Comparison of ENCODE assay signal across 7 mouse cellular contexts in the genomic region with DNA sequence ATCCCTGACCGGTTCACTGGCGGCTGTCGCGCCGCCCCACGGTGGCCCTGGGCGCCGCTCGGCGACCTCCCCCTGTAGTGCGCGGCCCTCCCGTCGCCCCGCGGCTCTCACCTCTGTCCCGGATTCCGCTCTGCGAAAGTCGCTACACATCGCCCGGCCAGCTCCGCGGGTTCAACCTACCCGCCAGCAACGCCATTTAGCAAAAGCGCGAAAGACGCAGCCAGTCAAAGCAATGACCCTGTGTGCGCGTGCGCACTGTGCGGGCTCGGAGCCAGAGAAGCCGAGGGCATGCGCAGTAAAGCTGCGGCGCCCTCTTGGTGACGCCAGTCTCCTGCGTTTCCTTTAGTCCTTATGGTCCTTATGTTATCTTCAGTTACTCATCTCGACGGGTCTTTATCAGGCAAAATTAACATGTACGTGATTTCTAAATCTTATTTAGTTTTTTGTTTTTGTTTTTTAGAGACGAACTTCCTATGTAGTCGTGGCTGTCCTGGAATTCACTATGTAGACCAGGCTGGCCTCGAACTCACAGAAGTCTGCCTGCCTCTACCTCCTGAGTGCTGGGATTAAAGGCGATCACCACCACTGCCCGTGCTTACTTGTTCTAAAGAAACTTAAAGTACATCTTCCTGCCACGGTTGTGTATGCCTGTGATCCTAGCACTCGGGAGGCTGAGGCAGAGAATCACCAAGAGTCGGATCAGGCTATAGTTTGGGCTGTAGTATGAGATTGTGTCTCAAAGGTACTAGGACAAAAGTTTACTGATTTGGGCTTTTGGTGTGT. TPM values are rescaled to one million over a fixed set of nuclear protein-coding genes. Genes with fewer than 3 reads are reported as not detected.
A peak's percentile ranks its signal among the peaks of the same experiment; 100 is the strongest.
DNase-seq lines count a peak whose midpoint lies in the region; ATAC-seq lines count a peak whose summit lies in the region.

A gene (minus strand): TSS at position 259 of the 783 bp plus-strand sequence.

- WGBS in embryonic facial prominence, embryonic 10.5 days, result 8% methylated on average over 51 of the region's 51 CpGs
- WGBS in limb, embryonic 11.5 days, result 8% methylated on average over 49 of the region's 51 CpGs
- WGBS in midbrain, embryonic 14.5 days, result 8% methylated on average over 51 of the region's 51 CpGs

- H3K9me3 ChIP-seq in embryonic facial prominence, embryonic 10.5 days, result no peaks in the 10 kb centered on the region
- no peaks in the 10 kb centered on the region for H3K9me3 ChIP-seq in limb, embryonic 11.5 days (ENCODE audit: control insufficient read depth, low read length)
- H3K9me3 ChIP-seq in midbrain, embryonic 14.5 days (ENCODE audit: control insufficient read depth, low read length), result no peaks in the 10 kb centered on the region

- H3K4me1 ChIP-seq in embryonic facial prominence, embryonic 10.5 days, result peaks cover 15% of the 10 kb centered on the region
- H3K4me1 ChIP-seq in limb, embryonic 11.5 days (ENCODE audit: control insufficient read depth, insufficient read depth, low read length), result peaks cover 6% of the 10 kb centered on the region
- peaks cover 13% of the 10 kb centered on the region for H3K4me1 ChIP-seq in midbrain, embryonic 14.5 days (ENCODE audit: control insufficient read depth, insufficient read depth, low read length)

- peak within 1 kb of the TSS; percentile 90 for H3K9ac ChIP-seq in limb, embryonic 11.5 days (ENCODE audit: low read length)
- H3K9ac ChIP-seq in midbrain, embryonic 14.5 days (replicated peaks; ENCODE audit: low read length), result peak within 1 kb of the TSS; percentile 77

- peak; percentile 97 for DNase-seq in adrenal gland, postnatal 10 days
- DNase-seq in embryonic facial prominence, embryonic 10.5 days (ENCODE audit: low spot score), result peak; percentile 95
- DNase-seq in heart, adult 11 months, result peak; percentile 99
- DNase-seq in kidney, adult 18-20 months, result peak; percentile 96
- DNase-seq in limb, embryonic 11.5 days (ENCODE audit: low spot score), result peak; percentile 94
- DNase-seq in midbrain, embryonic 14.5 days, result peak; percentile 99
- peak; percentile 86 to 93 for DNase-seq in spleen, adult 18-20 months

- peaks cover 30% of the 10 kb centered on the region for H3K36me3 ChIP-seq in embryonic facial prominence, embryonic 10.5 days (replicated peaks)
- no peaks in the 10 kb centered on the region for H3K36me3 ChIP-seq in limb, embryonic 11.5 days (ENCODE audit: control insufficient read depth, insufficient read depth, low read length)
- H3K36me3 ChIP-seq in midbrain, embryonic 14.5 days (ENCODE audit: control insufficient read depth, insufficient read depth, low read length), result no peaks in the 10 kb centered on the region

- peak within 1 kb of the TSS; percentile 83 for H3K4me3 ChIP-seq in embryonic facial prominence, embryonic 10.5 days
- H3K4me3 ChIP-seq in limb, embryonic 11.5 days (ENCODE audit: low read depth, low read length), result peak within 1 kb of the TSS; percentile 78
- peak within 1 kb of the TSS; percentile 81 for H3K4me3 ChIP-seq in midbrain, embryonic 14.5 days (replicated peaks; ENCODE audit: low read depth, low read length)

- H3K27ac ChIP-seq in embryonic facial prominence, embryonic 10.5 days (replicated peaks), result peak within 1 kb of the TSS; percentile 95
- peak within 1 kb of the TSS; percentile 86 for H3K27ac ChIP-seq in limb, embryonic 11.5 days (replicated peaks; ENCODE audit: low read depth, low read length)
- H3K27ac ChIP-seq in midbrain, embryonic 14.5 days (replicated peaks; ENCODE audit: low read depth, low read length), result peak within 1 kb of the TSS; percentile 57; the same call in 1 of the 2 replicates

- ATAC-seq in limb, embryonic 11.5 days (ENCODE audit: insufficient number of reproducible peaks, low FRiP score, low TSS enrichment, low read depth), result peak; percentile 92
- ATAC-seq in midbrain, embryonic 14.5 days (ENCODE audit: low FRiP score, low TSS enrichment), result peak; percentile 96

- H3K4me2 ChIP-seq in limb, embryonic 11.5 days (ENCODE audit: low read depth, severe bottlenecking), result peak within 1 kb of the TSS; percentile 54
- peak within 1 kb of the TSS; percentile 82 for H3K4me2 ChIP-seq in midbrain, embryonic 14.5 days (ENCODE audit: low read length)

- H3K27me3 ChIP-seq in embryonic facial prominence, embryonic 10.5 days (replicated peaks; ENCODE audit: low read depth, poor library complexity, severe bottlenecking), result no peaks in the 10 kb centered on the region
- no peaks in the 10 kb centered on the region for H3K27me3 ChIP-seq in limb, embryonic 11.5 days (ENCODE audit: control insufficient read depth, insufficient read depth, low read length)
- H3K27me3 ChIP-seq in midbrain, embryonic 14.5 days (ENCODE audit: control insufficient read depth, insufficient read depth, low read length), result no peaks in the 10 kb centered on the region

RNA-seq across cellular contexts. Expression of the gene that starts here (rescaled TPM):
- total RNA-seq in adrenal gland, postnatal 10 days (2021), result 1 to 10 TPM; 5.1 to 7.5 TPM
- 18.0 and 20.4 TPM in 2 replicates for polyA plus RNA-seq in embryonic facial prominence, embryonic 10.5 days (2016; fragmentation: Nextera tagmentation; extraction: Ambion mirVana)
- 13.0 and 14.0 TPM in 2 replicates for polyA plus RNA-seq in limb, embryonic 11.5 days (2014; fragmentation: Nextera tagmentation; extraction: Ambion mirVana)
- polyA plus RNA-seq in midbrain, embryonic 14.5 days (2014; fragmentation: Nextera tagmentation; extraction: Ambion mirVana), result 4.4 TPM in 2 replicates

Comparison
In these comparisons a context has a peak if more than half of its experiments do, and no peak if none do; other contexts are left out.
1. Peak in every context shown above with its lines: DNase-seq, ATAC-seq, H3K4me3 ChIP-seq and H3K27ac ChIP-seq.